Mouse (Mus musculus) hindbrain, postnatal 0 days (tissue): Measurements from ENCODE around the gene Ninj2. TPM values are rescaled to one million over a fixed set of nuclear protein-coding genes. Genes with fewer than 3 reads are reported as not detected.

Source experiments
- ATAC-seq: fragments of 200-750 bp; cut with Nextera tagmentation; 2 replicates; pipeline ENCODE4 v1.8.0; 2017; ENCODE audit warnings: mild to moderate bottlenecking, moderate TSS enrichment, moderate library complexity
- DNase-seq: peaks from one replicate; pipeline ENCODE4 v3.0.0-alpha.2; 2015; ENCODE audit warnings: low spot score
- H3K27ac ChIP-seq: fragments of 300-500 bp; sonication (generic); 2 replicates; pipeline ENCODE4 v1.5.1; 2014; ENCODE audit warnings: mild to moderate bottlenecking
- H3K27me3 ChIP-seq: fragments of 300-500 bp; sonication (generic); 2 replicates; pipeline ENCODE4 v1.6.1; 2014; ENCODE audit warnings: low read length, mixed read lengths; ENCODE audit not compliant: insufficient read depth
- H3K36me3 ChIP-seq: fragments of 300-500 bp; sonication (generic); 2 replicates; pipeline ENCODE4 v1.6.1; 2014; ENCODE audit warnings: low read length, mixed read lengths; ENCODE audit not compliant: insufficient read depth
- H3K4me1 ChIP-seq: fragments of 300-500 bp; sonication (generic); 2 replicates; pipeline ENCODE4 v1.6.1; 2014; ENCODE audit warnings: antibody characterized with exemption, low read length, mixed read lengths; ENCODE audit not compliant: insufficient read depth
- H3K4me2 ChIP-seq: fragments of 300-500 bp; sonication (generic); 2 replicates; pipeline ENCODE4 v1.6.1; 2014; ENCODE audit warnings: low read depth, mild to moderate bottlenecking, low read length, moderate library complexity, mixed read lengths
- H3K4me3 ChIP-seq: fragments of 300-500 bp; sonication (generic); 2 replicates; pipeline ENCODE4 v1.5.1; 2014; ENCODE audit warnings: low read length
- H3K9ac ChIP-seq: fragments of 300-500 bp; sonication (generic); replicated peaks from 2 replicates; pipeline ENCODE4 v1.6.1; 2014; ENCODE audit warnings: mild to moderate bottlenecking, low read length, moderate library complexity, mixed read lengths
- H3K9me3 ChIP-seq: fragments of 300-500 bp; sonication (generic); 2 replicates; pipeline ENCODE4 v1.6.1; 2016; ENCODE audit warnings: low read length, mixed read lengths
- CTCF ChIP-seq: IDR thresholded peaks from 2 replicates; pipeline ENCODE4 v1.5.1; 2016; ENCODE audit warnings: antibody characterized with exemption, control low read depth, low read depth
- WGBS: fragments of 180-500 bp; shearing (Covaris S2); extraction: QIAGEN DNeasy Blood & Tissue Kit; methylation state at CpG from one replicate; pipeline ENCODE4 v1.1.7; 2014; 5-methylcytosine and 5-hydroxymethylcytosine counted together
- polyA plus RNA-seq: library from polyadenylated mRNA; unstranded; fragments of >200 nt; fragmentation: Nextera tagmentation; extraction: Ambion mirVana; gene quantifications from 2 replicates; pipeline ENCODE4 v1.2.1, GENCODE M21; 2015
- total RNA-seq: library from RNA; depleted of rRNA; stranded (reverse); fragments of >200 nt; gene quantifications from 2 replicates; pipeline ENCODE4 v1.2.3, GENCODE M21; 2014; rRNA removed

The Ninj2 gene
- total and polyA plus RNA-seq, 2 experiments from 2014 or later, result not detected

GRCm38 (mm10) chr6:120242530-120242929 lies 149.4 kb downstream of the Ninj2 start:
- H3K9me3 ChIP-seq, result no peaks in the 10 kb centered on the region
- no peak overlapping the region for H3K27ac ChIP-seq
- no peaks in the 10 kb centered on the region for H3K27me3 ChIP-seq
- TF ChIP-seq CTCF, result no peak
- DNase-seq (no peak), ATAC-seq (no peak)
- no peaks in the 10 kb centered on the region for H3K4me1 ChIP-seq
- H3K4me3 ChIP-seq, result no peak overlapping the region
- no peak overlapping the region for H3K4me2 ChIP-seq
- 91% methylated on average over 8 of the region's 8 CpGs for WGBS
- H3K36me3 ChIP-seq, result no peaks in the 10 kb centered on the region
- H3K9ac ChIP-seq, result no peak overlapping the region

GRCm38 (mm10) chr6:120243250-120243649 lies 150.1 kb downstream of the Ninj2 start:
- H3K36me3 ChIP-seq, result no peaks in the 10 kb centered on the region
- H3K9ac ChIP-seq, result no peak overlapping the region
- WGBS, result 72% methylated on average over 8 of the region's 8 CpGs
- no peak overlapping the region for H3K4me3 ChIP-seq
- H3K4me2 ChIP-seq, result no peak overlapping the region
- H3K4me1 ChIP-seq, result no peaks in the 10 kb centered on the region
- no peak for DNase-seq
- H3K27ac ChIP-seq, result no peak overlapping the region
- no peak for TF ChIP-seq CTCF
- ATAC-seq, result no peak
- H3K27me3 ChIP-seq, result no peaks in the 10 kb centered on the region
- H3K9me3 ChIP-seq, result no peaks in the 10 kb centered on the region

- no peak for TF ChIP-seq CTCF
- Histone ChIP-seq H3K36me3 (no peaks in the 10 kb centered on the region), H3K4me2 (no peak overlapping the region), H3K9ac (no peak overlapping the region), H3K27me3 (no peaks in the 10 kb centered on the region), H3K4me1 (no peaks in the 10 kb centered on the region), H3K4me3 (no peak overlapping the region), H3K27ac (no peak overlapping the region), H3K9me3 (no peaks in the 10 kb centered on the region)
- WGBS, result 87% methylated on average over 5 of the region's 5 CpGs
- DNase-seq (no peak), ATAC-seq (no peak)
Measured at GRCm38 (mm10) chr6:120246676-120247075, 153.5 kb downstream of the Ninj2 start.

GRCm38 (mm10) chr6:120249831-120250230 lies 156.7 kb downstream of the Ninj2 start:
- Histone ChIP-seq H3K4me2 (no peak overlapping the region), H3K4me3 (no peak overlapping the region), H3K27ac (no peak overlapping the region), H3K9ac (no peak overlapping the region), H3K27me3 (no peaks in the 10 kb centered on the region), H3K4me1 (no peaks in the 10 kb centered on the region), H3K36me3 (no peaks in the 10 kb centered on the region), H3K9me3 (no peaks in the 10 kb centered on the region)
- ATAC-seq (no peak), DNase-seq (no peak)
- 76% methylated on average over 5 of the region's 5 CpGs for WGBS
- TF ChIP-seq CTCF, result no peak

Other genes with a start within 250 kb of the Ninj2 start
- 72.9 and 73.6 TPM in 2 replicates for gene Erc1, start 245.2 kb upstream of the Ninj2 start, total RNA-seq
- 50.5 and 51.4 TPM in 2 replicates for gene Erc1, start 245.2 kb upstream of the Ninj2 start, polyA plus RNA-seq
- 26.6 and 28.3 TPM in 2 replicates for gene Rad52, start 190.7 kb upstream of the Ninj2 start, total RNA-seq
- gene Rad52, start 190.7 kb upstream of the Ninj2 start, polyA plus RNA-seq, result 16.9 and 17.6 TPM in 2 replicates
- 118 and 133 TPM in 2 replicates for gene Wnk1, start 54.7 kb upstream of the Ninj2 start, total RNA-seq
- gene Wnk1, start 54.7 kb upstream of the Ninj2 start, polyA plus RNA-seq, result 42.7 and 42.8 TPM in 2 replicates
- 0.52 TPM in 1 of 2 replicates, not detected in the other for gene D330020A13Rik, start 201.0 kb downstream of the Ninj2 start, total RNA-seq
- gene D330020A13Rik, start 201.0 kb downstream of the Ninj2 start, polyA plus RNA-seq, result not detected in 2 replicates
- 1.5 and 2.1 TPM in 2 replicates for gene B4galnt3, start 201.2 kb downstream of the Ninj2 start, total RNA-seq
- 0.26 and 0.31 TPM in 2 replicates for gene B4galnt3, start 201.2 kb downstream of the Ninj2 start, polyA plus RNA-seq